Mouse (Mus musculus) effector memory CD4-positive, alpha-beta T cell, adult 7 months (primary cell): ENCODE measurements around the gene Gm20449. TPM values are rescaled to one million over a fixed set of nuclear protein-coding genes. Genes with fewer than 3 reads are reported as not detected.

Source experiments
- polyA plus RNA-seq: library from polyadenylated mRNA; unstranded; fragments of 100-300 nt; shearing (Covaris generic); gene quantifications from one replicate; pipeline ENCODE4 v1.2.1, GENCODE M21; 2017

Gene Gm20449
- polyA plus RNA-seq: not detected

DNA sequence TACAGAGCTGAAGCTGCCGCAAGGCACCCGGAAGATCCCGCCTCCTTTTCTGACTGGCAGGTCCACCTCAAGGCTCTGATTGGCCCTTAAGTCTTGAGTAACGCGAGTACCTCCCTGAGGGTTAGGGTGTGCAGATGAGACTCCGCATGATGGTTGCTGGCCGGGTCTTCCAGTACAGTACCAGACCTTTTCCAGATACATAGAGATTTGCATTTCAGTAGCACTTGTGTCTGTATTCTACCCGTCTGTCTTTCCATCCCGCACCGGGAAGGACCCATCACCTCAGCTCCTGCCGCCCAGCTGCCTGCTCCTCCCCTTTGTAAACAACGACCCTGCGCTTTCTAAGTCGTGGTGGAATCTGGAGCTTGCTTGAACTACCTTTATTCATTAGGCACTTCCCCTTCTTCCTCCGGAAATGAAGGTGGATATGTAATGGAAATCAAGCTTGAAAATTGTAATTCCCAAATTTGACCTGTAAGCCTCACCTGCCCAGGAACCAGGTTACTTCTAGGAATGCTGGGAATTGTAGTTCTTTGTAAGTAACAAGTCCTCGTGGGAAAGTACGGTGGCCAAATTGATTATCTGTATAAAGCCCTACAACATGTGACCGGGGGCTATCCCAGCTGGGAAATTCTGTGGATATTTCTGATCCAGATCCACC, at the start of gene Gm20449, which contains the start of gene AW146154:
Gm20449 (minus strand) TSS at position 29 of the 661 bp plus-strand sequence.
AW146154 (minus strand) TSS at position 502 of the 661 bp plus-strand sequence.

DNA sequence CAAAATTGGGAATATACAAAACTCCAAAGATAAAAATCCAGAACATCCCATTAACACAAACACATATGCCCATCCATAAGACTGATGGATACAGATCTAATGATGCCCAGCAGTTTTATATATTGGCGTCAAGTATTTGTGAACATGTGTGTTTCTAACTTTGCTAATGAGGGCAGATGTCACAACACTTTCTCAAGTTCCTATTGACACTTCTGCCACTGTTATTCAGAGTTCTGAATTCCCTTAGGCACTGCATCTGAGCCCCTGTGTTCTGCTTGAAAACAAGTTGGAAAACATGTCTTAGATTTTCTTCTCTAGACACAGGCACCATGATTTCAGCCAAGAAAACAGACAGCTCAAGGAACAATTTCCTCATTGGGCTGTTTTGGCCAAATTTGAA, 50.6 kb downstream of the Gm20449 start, which contains the start of gene Vmn2r57:
Vmn2r57 (minus strand) TSS at position 101 of the 400 bp plus-strand sequence.

DNA sequence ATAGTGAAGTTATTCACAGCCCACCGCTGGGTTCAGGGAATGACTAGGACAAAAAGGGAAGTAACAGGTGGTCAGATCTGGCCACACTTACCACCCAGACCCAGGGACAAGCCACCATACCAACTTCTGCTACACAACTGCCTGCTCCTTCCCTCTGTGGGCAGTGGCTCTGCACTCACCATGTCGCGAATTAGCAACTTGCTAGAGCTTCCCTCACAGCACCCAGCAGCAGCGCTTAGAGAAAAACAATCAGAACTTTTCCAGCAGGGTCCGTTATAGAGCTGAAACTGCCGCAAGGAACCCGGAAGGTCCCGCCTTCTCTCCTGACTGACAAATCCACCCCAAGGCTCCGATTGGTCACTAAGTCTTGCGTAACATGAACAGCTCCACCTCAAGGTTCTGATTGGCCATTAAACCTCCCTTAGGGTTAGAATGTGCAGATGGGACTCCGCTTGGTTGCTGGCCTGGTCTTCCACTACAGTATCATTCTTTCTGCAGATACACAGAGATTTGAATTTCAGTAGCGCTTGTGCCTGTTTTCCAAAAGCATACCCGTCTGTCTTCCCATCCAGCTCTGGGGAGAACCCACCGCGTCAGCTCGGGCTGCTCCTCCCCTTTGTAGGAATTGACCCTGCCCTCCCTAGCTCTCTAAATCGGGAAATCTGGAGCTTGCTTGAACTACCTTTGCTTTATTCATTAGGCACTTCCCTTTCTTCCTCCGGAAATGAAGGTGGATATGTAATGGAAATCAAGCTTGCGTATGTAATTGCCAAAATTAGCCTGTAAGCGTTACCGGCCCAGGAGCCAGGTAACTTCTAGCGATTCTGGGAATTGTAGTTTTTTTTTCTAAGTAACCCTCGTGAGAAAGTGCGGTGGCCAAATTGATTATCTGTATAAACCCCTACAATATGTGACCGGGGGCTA, 105.9 kb downstream of the Gm20449 start, which contains the start of gene AI987944:
AI987944 (minus strand) TSS at position 332 of the 924 bp plus-strand sequence.

Other genes with a start within 250 kb of the Gm20449 start
- gene AI987944, start 106.0 kb downstream of the Gm20449 start, polyA plus RNA-seq: 20.1 TPM
- gene Vmn2r57, start 50.7 kb downstream of the Gm20449 start, polyA plus RNA-seq: not detected
- gene AW146154, start 473 bp upstream of the Gm20449 start, polyA plus RNA-seq: 4.4 TPM
- not detected for gene Gm6871, start 74.2 kb upstream of the Gm20449 start, polyA plus RNA-seq
- gene 2610021A01Rik, start 99.8 kb upstream of the Gm20449 start, polyA plus RNA-seq: 13.4 TPM
- gene Zfp788, start 133.8 kb upstream of the Gm20449 start, polyA plus RNA-seq: 10.8 TPM